ENCODE assay signal across 25 mouse cellular contexts in the genomic region with DNA sequence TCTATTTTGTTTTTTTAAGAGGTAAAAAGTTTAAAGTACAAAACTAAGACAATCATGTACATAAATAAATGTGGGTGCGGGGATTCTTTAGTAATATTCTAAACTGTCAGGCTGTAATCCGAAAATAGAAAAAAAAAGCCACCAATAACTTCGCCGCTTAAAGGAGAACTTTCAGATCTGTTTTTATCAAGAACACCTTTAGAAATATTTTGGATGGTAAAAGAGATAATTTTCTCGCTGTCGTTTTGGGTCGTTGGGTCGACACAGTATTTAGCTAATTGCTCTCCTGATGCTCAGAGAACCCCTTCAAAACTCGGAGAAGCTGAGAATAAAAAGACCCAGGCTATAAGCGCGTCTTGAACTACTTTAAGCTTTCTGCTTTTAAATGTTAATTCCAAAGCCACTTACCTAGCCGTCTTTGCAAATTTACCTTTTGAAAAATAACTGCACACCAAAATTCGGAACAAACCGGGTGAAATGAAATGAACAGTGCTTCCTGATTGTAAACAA. TPM values are rescaled to one million over a fixed set of nuclear protein-coding genes. Genes with fewer than 3 reads are reported as not detected.
DNase-seq lines count a peak whose midpoint lies in the region; ATAC-seq lines count a peak whose summit lies in the region.
"Had no signal": no experiment of that assay in that cellular context is flagged by ENCODE, and none has a peak within 500 bp of the region (broad histone marks: within the 10 kb centered on the region; RNA-seq: fewer than 3 reads in every experiment).

No protein-coding gene starts in this region.

- peaks cover 63% of the 10 kb centered on the region for H3K27me3 ChIP-seq in midbrain, embryonic 11.5 days (ENCODE audit: control insufficient read depth, insufficient read depth, low read length)
- H3K27me3 ChIP-seq in midbrain, embryonic 15.5 days (replicated peaks): peaks cover 57% of the 10 kb centered on the region

- H3K27ac ChIP-seq in midbrain, embryonic 11.5 days (ENCODE audit: low read depth, low read length): no peak overlapping the region
- H3K27ac ChIP-seq in midbrain, embryonic 15.5 days: no peak overlapping the region
- H3K27ac ChIP-seq: embryonic facial prominence, embryonic 13.5 days; heart, embryonic 13.5 days; intestine, embryonic 15.5 days; limb, embryonic 15.5 days had no signal

- H3K4me1 ChIP-seq in midbrain, embryonic 11.5 days (ENCODE audit: control insufficient read depth, insufficient read depth, low read length): peaks cover 11% of the 10 kb centered on the region
- peaks cover 13% of the 10 kb centered on the region for H3K4me1 ChIP-seq in midbrain, embryonic 15.5 days

- no peak overlapping the region for H3K4me2 ChIP-seq in midbrain, embryonic 11.5 days
- no peak overlapping the region for H3K4me2 ChIP-seq in midbrain, embryonic 15.5 days

- intact Hi-C loops in heart, postnatal 10 days (cut with DNase I): no loop called here
- intact Hi-C loops in heart, postnatal 36 days (cut with DNase I): loop anchor here (2.0 kb wide), 1 partner anchor 169 kb away; no protein-coding TSS in a partner anchor

- no peaks in the 10 kb centered on the region for H3K9me3 ChIP-seq in midbrain, embryonic 11.5 days (ENCODE audit: control insufficient read depth, low read length)
- no peaks in the 10 kb centered on the region for H3K9me3 ChIP-seq in midbrain, embryonic 15.5 days
- H3K9me3 ChIP-seq: embryonic facial prominence, embryonic 13.5 days; heart, embryonic 13.5 days; intestine, embryonic 15.5 days; limb, embryonic 15.5 days had no signal

- no peak for ATAC-seq in midbrain, embryonic 11.5 days (ENCODE audit: low FRiP score)
- ATAC-seq in midbrain, embryonic 15.5 days (replicated peaks): no peak
- ATAC-seq: Patski had no signal

- DNase-seq in cerebellum, adult 8-10 months: peak; percentile 8
- DNase-seq in cerebellum, adult 18-20 months: no peak
- DNase-seq in heart, postnatal 10 days: peak; percentile 13 to 23
- DNase-seq in heart, postnatal 36 days: no peak
- DNase-seq in midbrain, embryonic 11.5 days (ENCODE audit: low spot score, missing footprints): peak; percentile 94
- DNase-seq in thymus, postnatal 36 days: no peak
- no peak for DNase-seq in spleen, postnatal 4 days (ENCODE audit: low spot score in 2 of 2)
- DNase-seq: adrenal gland, postnatal 10 days; gastrocnemius, postnatal 10 days; heart, adult 11 months; lung, postnatal 10 days; right cerebral cortex, postnatal 4 days had no signal

- H3K4me3 ChIP-seq in midbrain, embryonic 11.5 days (ENCODE audit: low read depth, low read length): no peak overlapping the region
- H3K4me3 ChIP-seq in midbrain, embryonic 15.5 days: no peak overlapping the region

- no peak overlapping the region for H3K9ac ChIP-seq in midbrain, embryonic 11.5 days (ENCODE audit: low read length)
- H3K9ac ChIP-seq in midbrain, embryonic 15.5 days: no peak overlapping the region
- H3K9ac ChIP-seq: heart, embryonic 13.5 days; intestine, embryonic 15.5 days had no signal

- WGBS in midbrain, embryonic 11.5 days: 4% methylated on average over 14 of the region's 14 CpGs
- 5% methylated on average over 14 of the region's 14 CpGs for WGBS in midbrain, embryonic 15.5 days

- no peaks in the 10 kb centered on the region for H3K36me3 ChIP-seq in midbrain, embryonic 11.5 days (ENCODE audit: control insufficient read depth, insufficient read depth, low read length)
- H3K36me3 ChIP-seq in midbrain, embryonic 15.5 days (replicated peaks): no peaks in the 10 kb centered on the region
- H3K36me3 ChIP-seq: embryonic facial prominence, embryonic 13.5 days; heart, embryonic 13.5 days; intestine, embryonic 15.5 days; limb, embryonic 15.5 days had no signal

RNA-seq across cellular contexts. Expression of gene Foxi3, which starts 1.0 kb away (rescaled TPM):
- not detected for total RNA-seq in heart, postnatal 10 days (2021)
- not detected for total RNA-seq in heart, postnatal 36 days (2021)
- not detected in 2 replicates for polyA plus RNA-seq in midbrain, embryonic 11.5 days (2014; fragmentation: Nextera tagmentation; extraction: Ambion mirVana)
- not detected in 2 replicates for polyA plus RNA-seq in midbrain, embryonic 15.5 days (2015; fragmentation: Nextera tagmentation; extraction: Ambion mirVana)
- total RNA-seq: adrenal gland, postnatal 10 days; gastrocnemius, postnatal 10 days; hematopoietic stem cell, adult 5-6 weeks; layer of hippocampus, postnatal 25 days; left cerebral cortex, postnatal 14 days; megakaryocyte, adult 5-6 weeks; midbrain, postnatal 0 days had no signal
- polyA plus RNA-seq: heart, embryonic 13.5 days; intestine, embryonic 15.5 days; kidney, embryonic 16.5 days; liver, embryonic 16.5 days; midbrain, postnatal 0 days; Patski had no signal

RNA-seq across cellular contexts. Expression of gene Tex37, which starts 36.6 kb away (rescaled TPM):
- not detected for total RNA-seq in heart, postnatal 10 days (2021)
- not detected for total RNA-seq in heart, postnatal 36 days (2021)
- not detected in 2 replicates for polyA plus RNA-seq in midbrain, embryonic 11.5 days (2014; fragmentation: Nextera tagmentation; extraction: Ambion mirVana)
- polyA plus RNA-seq in midbrain, embryonic 15.5 days (2015; fragmentation: Nextera tagmentation; extraction: Ambion mirVana): not detected in 2 replicates
- total RNA-seq: adrenal gland, postnatal 10 days; gastrocnemius, postnatal 10 days; hematopoietic stem cell, adult 5-6 weeks; layer of hippocampus, postnatal 25 days; left cerebral cortex, postnatal 14 days; megakaryocyte, adult 5-6 weeks; midbrain, postnatal 0 days had no signal
- polyA plus RNA-seq: embryonic facial prominence, embryonic 13.5 days; heart, embryonic 13.5 days; intestine, embryonic 15.5 days; kidney, embryonic 16.5 days; limb, embryonic 15.5 days; liver, embryonic 16.5 days; midbrain, postnatal 0 days; Patski had no signal

Comparison
In these comparisons a context has a peak if more than half of its experiments do, and no peak if none do; other contexts are left out.
1. DNase-seq: peak in cerebellum, adult 8-10 months (single experiment), heart, postnatal 10 days (2 of 2) and midbrain, embryonic 11.5 days (single experiment); none in cerebellum, adult 18-20 months (0 of 2), heart, postnatal 36 days (0 of 2), thymus, postnatal 36 days (0 of 2) and spleen, postnatal 4 days (0 of 2).